Mouse (Mus musculus) E14TG2a.4 (cell line): ENCODE measurements around the gene Mcoln3.

Experiments
- CTCF ChIP-seq: conservative IDR thresholded peaks from 2 replicates; pipeline ENCODE4 v1.5.1; 2014; ENCODE audit warnings: low read length
- NANOG ChIP-seq: IDR thresholded peaks from 2 replicates; pipeline ENCODE4 v1.6.1; 2014; ENCODE audit warnings: borderline replicate concordance, low read length, mixed read lengths
- POU5F1 ChIP-seq: IDR thresholded peaks from 2 replicates; pipeline ENCODE4 v1.6.1; 2014; ENCODE audit warnings: low read length, borderline replicate concordance

DNA sequence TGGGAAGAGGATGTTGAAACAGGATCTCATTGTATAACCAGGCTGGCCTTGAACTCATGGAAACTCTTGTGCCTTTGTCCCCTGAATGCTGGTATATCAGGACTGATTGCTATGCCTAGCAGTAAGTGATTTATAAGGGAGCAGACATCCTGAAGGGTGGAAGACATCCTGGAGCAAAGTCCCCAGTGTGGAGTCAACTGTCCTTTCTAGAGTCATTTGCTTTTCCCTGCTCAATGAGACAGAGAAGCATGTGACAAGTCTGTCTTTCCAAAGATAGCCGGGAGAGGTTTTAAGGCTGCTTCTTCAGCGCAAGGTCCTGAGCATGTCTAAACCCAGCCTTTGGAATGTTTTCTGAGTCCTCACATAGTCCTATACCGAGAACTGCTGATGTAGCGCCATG is 52.1 kb downstream of the Mcoln3 start:
- no peak for TF ChIP-seq CTCF
- TF ChIP-seq POU5F1: no peak
- no peak for TF ChIP-seq NANOG
